Mouse (Mus musculus): ENCODE data around the gene Ccdc84.
"Not testable (repeated sequence)": the region's sequence is repeated elsewhere in the genome, so short reads cannot be mapped to it uniquely, and the experiment has no call there.

Ccdc84 gene

GRCm38 (mm10) chr9:44418519-44419385 lies at the start of gene Ccdc84:
Ccdc84 (minus strand) TSS chr9:44418569.
- DNase-seq (ENCODE audit: low spot score) = no peak

DNA sequence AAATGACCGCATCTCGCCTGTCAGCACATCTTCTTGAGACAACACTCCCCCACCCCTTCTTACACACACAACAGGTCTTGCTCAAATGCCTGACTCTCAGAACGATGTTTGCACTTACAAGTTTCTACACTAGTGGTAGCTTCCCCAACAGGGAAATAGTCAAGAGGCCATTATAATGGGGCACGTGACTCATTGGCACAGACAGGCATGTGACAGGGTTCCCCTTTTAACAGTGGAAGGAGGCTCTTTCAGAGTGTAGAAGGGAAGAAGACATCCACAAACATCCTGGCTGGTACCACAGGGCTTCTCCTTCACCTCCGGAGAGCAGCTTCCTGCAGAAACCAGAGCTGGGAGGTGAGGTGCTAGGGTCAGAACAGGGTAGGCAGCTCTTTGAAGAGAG lies 43.6 kb upstream of the Ccdc84 start:
- DNase-seq (ENCODE audit: low spot score) = no peak

- DNase-seq (ENCODE audit: low spot score) = no peak
Observed at GRCm38 (mm10) chr9:44457035-44457742, 38.8 kb upstream of the Ccdc84 start.

DNA sequence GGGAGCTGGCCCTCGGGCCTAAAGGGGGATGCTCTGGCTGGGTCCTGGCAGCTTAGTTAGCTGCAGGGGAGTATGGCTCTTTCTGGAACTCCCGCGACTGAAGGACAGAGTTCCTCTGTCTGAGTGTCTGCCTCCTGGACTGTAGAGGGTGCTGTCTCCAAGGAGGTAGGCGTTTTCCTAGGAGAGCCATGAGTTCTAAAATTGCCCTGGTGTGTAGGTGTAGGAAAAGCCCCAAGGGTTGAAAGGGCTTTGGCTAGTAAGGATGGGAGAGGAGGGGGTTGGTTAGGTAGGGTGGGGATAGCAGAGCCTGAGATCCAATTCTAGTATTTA lies 36.5 kb upstream of the Ccdc84 start, which contains the start of gene Upk2:
TSS of gene Upk2 (minus strand) at position 86 of the 330 bp plus-strand sequence.
- DNase-seq (ENCODE audit: low spot score) = no peak

DNA sequence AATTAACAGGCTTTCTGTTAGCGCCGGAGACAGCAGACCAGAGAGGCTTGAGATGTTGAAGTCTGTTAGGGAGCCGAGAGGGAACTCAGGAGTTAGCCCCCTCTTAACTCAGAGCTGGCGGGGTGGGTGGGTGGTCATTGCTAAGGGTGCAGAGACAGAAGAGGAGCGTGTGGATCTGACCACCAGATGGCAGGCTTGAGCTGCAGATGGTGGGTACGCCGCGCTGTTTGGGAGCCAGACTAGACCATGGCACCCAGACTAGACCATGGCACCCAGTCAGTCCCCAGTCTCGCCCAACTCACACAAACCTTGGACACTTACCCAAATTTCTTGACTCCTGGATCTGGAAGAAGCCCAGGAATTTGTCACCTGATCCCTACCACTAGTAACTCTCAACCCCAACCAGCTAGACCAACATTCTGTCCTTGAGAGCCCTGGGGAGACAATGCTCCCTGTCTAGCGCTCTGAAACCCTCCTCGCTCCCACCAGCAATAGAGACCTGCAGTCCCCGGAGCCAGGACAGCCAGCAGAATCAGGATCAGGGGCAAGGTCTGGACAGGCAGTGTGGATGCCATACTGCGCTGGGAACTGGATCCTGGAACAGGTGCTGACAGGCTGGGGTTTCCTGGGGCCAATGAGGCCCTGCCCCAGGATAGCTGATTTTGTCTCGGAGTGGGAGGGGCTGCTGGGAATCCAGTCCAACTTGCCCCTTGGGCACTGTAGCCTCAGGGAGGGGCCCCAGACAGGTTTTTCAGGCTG lies 35.9 kb upstream of the Ccdc84 start:
- DNase-seq (ENCODE audit: low spot score) = peak; percentile 78

- no peak for DNase-seq (ENCODE audit: low spot score)
Observed at GRCm38 (mm10) chr9:44450387-44450786, 32.0 kb upstream of the Ccdc84 start.

DNA sequence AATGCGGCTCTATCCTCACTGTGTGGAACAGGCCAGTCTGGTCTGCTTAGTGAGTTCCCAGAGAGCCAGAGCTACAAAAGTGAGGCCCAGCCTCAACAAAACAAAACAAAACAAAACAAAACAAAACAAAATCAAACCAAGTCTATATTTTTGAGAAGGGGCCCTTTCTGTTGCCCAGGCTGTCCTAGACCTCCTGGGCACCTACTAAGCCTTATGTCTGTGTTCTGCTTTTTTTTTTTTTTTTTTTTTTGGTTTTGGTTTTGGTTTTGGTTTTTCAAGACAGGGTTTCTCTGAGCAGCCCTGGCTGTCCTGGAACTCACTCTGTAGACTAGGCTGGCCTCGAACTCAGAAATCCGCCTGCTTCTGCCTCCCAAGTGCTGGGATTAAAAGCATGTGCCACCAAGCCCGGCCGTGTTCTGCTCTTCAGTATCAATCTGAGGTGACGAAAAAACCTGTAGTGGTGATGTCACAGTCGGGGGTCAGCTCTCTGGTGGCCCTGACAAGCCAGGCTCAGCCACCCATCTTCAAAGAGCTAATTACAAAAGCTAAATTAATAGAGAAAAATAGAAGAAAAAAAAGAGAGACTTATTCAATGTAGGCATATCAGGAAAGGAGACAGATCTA lies 26.1 kb upstream of the Ccdc84 start:
- not testable (repeated sequence) for DNase-seq (ENCODE audit: low spot score)

- DNase-seq (ENCODE audit: low spot score) = no peak
Observed at GRCm38 (mm10) chr9:44440961-44441360, 22.6 kb upstream of the Ccdc84 start, which contains the start of gene Foxr1. Foxr1 (minus strand) TSS chr9:44441136.

DNA sequence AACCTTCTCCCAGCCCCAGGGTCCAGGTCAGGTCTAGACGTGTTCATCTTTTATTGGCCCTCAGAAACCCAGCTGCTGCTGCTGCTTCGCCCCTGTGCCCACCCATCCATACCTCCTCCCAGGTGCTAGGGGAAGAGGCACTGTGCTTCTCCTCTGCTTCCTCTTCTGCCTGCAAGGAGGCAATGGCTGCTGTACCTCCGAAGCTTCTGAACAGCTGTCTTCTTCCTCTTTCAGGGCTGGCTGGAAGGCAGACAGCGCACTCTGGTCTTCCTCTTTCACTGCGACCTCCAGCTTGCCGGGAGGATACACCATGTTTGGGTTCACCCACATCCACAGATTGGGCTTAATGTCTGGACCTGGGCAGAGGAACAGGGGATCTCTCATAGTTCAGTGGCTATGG lies 17.4 kb upstream of the Ccdc84 start:
- no peak for DNase-seq (ENCODE audit: low spot score)

GRCm38 (mm10) chr9:44432577-44433185 lies 14.3 kb upstream of the Ccdc84 start:
- DNase-seq (ENCODE audit: low spot score) = no peak

GRCm38 (mm10) chr9:44423576-44423975 lies 5.2 kb upstream of the Ccdc84 start:
- DNase-seq (ENCODE audit: low spot score) = no peak

GRCm38 (mm10) chr9:44420280-44420898 lies 2.0 kb upstream of the Ccdc84 start:
- DNase-seq (ENCODE audit: low spot score) = no peak

DNA sequence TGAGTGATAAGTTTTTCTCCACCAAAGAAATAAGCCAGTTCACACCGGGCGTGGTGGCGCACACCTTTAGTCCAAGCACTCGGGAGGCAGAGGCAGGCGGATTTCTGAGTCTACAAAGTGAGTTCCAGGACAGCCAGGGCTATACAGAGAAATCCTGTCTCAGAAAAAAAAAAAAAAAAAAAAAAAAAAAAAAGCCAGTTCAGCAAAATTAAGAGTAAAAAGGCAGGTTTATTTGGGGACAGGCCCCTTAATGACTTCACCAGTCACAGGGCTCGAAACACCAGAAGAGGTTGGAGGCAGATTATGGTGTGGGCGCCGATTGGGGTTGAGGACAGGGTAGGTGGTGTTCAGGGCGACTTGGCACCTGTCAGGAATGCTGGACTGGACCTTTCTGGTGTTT lies 1.4 kb upstream of the Ccdc84 start:
- DNase-seq (ENCODE audit: low spot score) = not testable (repeated sequence)

GRCm38 (mm10) chr9:44417892-44418363 lies 441 bp downstream of the Ccdc84 start:
- DNase-seq (ENCODE audit: low spot score) = peak; percentile 95

GRCm38 (mm10) chr9:44417156-44417891 lies 1.0 kb downstream of the Ccdc84 start:
- no peak for DNase-seq (ENCODE audit: low spot score)

DNA sequence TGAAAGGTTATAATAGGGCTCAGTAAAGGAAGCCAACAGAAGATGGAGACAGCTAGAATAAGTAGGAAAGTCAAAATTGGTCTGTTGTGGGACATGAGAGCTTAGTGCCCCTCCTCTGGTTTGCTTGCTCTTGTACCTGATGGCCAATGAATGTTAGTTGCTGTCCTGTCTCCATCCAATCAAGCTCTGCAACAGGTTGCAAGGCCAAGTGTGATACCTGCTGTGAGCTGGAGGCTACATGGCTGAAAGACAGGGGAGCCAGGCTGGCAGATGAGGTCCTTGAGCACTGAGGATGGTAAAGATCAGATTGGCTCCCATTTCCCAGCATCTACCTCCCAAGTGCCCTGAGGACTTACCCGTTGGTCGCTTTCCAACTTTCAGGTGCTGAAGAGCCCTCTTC lies 5.6 kb downstream of the Ccdc84 start:
- no peak for DNase-seq (ENCODE audit: low spot score)

- DNase-seq (ENCODE audit: low spot score) = no peak
Observed at GRCm38 (mm10) chr9:44412306-44412705, 6.1 kb downstream of the Ccdc84 start.

DNA sequence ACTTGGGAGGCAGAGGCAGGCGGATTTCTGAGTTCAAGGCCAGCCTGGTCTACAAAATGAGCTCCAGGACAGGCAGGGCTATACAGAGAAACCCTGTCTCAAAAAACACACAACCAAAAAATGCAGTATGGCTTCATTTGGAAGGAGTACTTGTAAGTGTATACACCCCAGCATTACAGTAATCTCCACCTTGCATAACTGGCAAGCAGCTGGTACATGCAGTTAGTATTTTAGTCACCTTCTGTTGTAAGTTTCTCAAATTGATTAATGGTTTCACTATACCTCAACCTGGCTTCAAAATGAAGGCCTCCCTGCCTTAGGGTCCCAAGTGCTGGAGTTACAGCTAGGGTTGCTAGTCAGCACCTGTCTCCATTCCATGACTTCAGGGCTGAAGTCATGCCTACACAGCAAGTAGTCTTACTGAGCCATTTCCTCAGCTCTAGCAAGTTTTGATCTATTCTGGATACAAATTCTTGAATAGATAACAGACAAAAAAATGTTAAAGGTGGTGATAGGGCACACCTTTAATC lies 6.7 kb downstream of the Ccdc84 start:
- no peak for DNase-seq (ENCODE audit: low spot score)

GRCm38 (mm10) chr9:44410647-44411336 lies 7.6 kb downstream of the Ccdc84 start:
- DNase-seq (ENCODE audit: low spot score) = no peak
